Mouse (Mus musculus): ENCODE results near the gene Olfr728.

DNA sequence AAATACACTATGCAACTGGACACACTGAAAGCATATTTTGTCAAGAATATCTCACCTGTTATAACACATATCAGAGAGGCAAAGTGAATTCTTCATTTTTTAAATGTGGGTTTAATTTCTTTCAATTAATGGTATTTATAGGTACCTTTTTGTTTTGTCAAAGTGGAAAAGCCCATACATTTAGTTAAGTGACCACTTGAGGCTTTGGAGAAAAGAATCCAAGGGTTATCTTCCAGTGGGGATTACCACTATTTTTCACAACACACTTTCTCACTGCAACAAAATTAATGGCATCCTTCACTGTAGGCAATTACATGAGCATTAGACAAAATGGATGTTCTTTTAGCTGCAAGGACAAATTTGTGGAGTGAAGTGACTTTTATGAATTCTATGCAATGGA lies 10.3 kb upstream of the Olfr728 start, which contains the start of gene Olfr729:
- no peak for TF ChIP-seq GATA1 (IDR thresholded peaks at IDR 0.05; ENCODE audit: borderline replicate concordance, low read length)
- no peak for TF ChIP-seq FLI1 (IDR thresholded peaks at IDR 0.05; ENCODE audit: low read length)

All from megakaryocyte, embryonic 14.5 days (primary cell).